Mouse (Mus musculus) thymus, postnatal 14 days (tissue): ENCODE measurements at regions not wholly inside any gene's neighbourhood (a gene's known extent, or its start where the extent isn't known, plus 50 kb on each side); places are given as distances from the start of the nearest gene placed in this dataset.
"Not testable (repeated sequence)": the region's sequence is repeated elsewhere in the genome, so short reads cannot be mapped to it uniquely, and the experiment has no call there.

Source experiments
- DNase-seq: peaks from one replicate; pipeline ENCODE4 v3.0.0; 2021

DNA sequence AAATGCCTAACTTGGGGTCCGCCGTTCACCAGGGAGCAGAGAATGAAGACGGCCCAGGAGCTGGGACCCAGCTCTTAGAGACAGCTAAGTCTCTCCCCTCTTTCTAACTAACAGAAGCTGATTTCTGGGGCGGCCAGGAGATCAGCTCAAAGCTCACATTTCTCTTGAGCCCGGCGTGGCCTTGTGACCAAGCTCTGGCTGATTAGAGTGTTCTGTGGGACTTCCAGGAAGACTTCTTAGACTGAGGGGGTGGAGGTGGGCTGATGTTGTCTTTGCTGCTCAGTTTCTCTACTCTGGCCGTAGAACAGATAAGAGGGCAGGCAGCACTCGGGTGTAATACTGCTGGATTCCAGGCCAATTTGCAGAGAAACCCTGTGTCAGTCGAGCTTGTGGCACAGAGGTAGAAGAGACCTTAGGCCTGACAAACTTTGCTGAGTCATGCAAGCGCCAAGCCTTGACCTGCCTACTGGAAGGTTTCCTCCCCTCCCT lies 96.5 kb upstream of the Map3k1 start:
- no peak for DNase-seq

DNA sequence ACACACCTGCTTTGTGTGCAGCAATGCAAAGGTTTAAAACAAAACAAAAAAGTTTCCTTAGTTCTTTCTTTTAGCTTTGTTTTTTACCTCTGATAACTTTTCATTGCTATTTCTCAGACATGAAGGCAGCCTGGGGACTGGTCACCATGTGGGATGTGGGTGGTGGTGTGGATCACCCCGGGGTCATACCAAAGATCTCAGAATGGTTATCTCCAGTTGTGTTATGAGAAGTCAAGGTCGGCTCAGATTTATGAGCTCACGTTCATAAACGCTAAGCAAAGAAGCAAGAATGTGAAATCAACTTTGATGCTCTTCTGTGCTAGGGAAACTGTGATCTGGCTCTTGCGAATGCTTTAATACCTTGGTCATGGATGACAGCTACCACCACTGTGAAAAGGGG lies 102.3 kb upstream of the Map3k1 start:
- DNase-seq: no peak

DNA sequence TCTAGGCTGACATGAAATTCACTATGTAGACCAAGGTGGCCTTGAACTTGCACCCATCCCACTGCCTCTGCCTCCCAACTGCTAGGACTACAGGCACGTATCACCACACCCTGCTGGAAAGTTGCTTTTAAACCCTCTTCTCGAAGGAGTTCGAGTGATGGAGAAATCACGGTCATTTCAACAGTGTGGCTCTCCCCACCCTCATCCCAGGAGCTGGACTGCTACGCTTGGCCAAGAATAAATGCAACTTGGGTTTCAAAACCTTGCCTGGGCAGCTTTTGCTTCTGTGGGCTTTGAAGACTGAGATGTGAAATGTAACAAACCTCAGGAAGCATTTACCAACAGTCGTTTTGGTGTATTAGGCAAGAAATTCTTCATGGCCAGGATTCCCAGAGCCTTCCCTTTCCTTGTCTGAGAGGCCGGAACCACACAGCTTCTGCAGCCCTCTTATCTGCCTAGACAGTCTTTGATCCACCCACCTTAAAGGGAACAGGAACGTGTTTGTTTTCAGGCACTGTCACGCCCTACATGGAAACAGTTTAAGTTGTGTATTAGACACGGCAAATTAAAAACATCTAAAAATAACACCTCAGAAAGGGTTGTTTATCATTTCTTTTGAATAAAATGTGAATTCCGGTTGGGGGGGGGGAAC lies 103.0 kb upstream of the Map3k1 start:
- DNase-seq: no peak

DNA sequence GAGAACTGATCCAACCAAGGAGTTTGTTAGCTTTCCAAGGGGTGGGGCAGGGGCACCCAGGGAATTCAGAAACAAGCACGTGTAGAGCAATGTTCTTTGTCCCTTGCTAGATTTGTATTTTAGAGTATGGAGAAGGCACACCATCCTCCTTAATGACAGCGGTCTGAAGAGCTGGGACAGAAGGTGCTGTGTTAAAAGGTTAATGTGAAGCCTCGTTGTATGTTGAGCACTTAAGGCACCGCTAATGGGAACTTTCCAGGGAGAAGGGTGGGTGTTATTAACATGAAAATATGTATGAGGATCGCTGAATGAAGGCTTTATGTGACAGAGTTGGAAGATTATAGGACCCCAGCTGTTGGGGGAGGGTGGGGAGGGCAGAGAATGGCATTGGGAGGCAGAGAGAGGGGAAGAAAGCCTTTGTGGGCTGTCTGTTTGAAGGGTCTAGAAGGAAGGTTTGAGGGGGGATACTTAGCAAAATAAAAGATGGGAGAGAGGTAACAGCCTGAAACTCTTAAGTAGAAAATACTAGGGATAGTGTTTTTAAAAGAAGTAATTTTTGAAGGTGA lies 105.6 kb upstream of the Map3k1 start:
- DNase-seq: no peak

DNA sequence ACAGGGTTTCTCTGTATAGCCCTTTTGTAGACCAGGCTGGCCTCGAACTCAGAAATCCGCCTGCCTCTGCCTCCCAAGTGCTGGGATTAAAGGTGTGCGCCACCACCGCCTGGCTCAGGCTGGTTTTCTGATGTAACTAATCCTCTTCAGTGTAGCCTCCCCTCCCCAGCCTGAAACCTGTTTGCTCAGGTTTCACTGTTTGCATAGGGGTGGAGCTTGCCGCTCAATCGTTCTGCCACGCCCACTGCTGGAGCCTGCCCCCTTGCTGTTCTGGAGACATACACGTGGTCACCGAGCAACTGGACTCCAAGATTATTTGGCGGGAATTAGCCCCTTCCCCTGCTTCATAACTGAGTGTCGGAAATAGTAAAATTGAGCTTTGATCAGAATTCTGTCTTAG lies 110.6 kb upstream of the Map3k1 start:
- not testable (repeated sequence) for DNase-seq

DNA sequence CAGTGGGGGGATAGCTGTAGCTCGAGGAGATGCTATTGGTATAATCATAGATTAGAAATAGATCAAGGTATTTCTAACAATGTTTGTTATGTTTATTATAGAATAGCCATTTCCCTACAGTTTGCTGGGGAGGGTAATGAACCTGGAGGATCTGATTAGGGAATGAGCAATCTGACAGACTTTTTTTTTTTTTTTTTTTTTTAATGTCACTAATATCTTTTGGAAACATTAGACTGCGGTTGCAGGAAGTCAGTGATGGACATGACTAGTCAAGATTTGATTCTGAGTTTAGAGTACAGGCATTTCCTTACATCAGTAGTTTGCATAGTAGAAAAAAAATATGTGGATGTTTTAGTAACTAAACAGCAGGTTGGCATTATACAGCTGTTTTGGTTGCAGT lies 111.7 kb upstream of the Map3k1 start:
- no peak for DNase-seq

DNA sequence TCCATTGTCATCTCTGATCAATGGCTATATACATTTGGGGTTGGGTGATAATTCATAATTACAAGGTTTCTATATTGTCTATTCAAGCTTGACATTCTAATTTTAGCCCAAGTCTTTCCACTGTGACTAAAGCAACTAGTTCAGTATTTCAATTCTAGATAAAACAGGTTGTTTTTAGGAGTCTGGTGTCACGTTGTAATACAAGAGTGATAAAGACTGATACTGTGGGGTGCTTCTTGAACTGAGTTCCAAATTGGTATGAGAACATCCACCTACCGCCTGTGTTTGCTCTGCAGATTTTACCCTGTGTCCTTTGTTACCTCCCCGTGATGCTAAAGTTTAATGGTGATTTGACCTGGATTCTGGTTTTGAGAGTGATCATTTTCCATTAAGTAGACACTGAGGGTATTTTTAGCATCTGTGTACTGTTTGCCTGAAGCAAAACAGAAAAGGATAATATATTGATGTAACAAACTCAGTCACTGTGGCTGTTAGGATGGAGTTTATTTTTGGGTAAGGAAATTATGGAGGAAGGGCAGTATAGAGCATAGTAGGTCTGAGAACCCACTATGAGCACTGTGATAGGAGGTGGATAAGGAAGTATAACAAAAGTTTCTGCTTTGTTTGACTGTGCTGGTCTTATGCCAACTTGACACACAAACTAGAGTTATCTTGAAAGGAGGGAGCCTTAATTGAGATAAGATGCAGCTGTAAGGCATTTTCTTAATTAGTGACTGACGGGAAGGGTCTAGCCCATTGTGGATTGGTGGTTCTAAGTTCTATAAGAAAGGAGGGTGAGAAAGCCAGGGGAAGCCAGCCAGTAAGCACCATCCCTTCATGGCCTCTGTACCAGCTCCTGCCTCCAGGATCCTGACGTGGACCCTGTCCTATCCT lies 112.6 kb upstream of the Map3k1 start:
- no peak for DNase-seq

DNA sequence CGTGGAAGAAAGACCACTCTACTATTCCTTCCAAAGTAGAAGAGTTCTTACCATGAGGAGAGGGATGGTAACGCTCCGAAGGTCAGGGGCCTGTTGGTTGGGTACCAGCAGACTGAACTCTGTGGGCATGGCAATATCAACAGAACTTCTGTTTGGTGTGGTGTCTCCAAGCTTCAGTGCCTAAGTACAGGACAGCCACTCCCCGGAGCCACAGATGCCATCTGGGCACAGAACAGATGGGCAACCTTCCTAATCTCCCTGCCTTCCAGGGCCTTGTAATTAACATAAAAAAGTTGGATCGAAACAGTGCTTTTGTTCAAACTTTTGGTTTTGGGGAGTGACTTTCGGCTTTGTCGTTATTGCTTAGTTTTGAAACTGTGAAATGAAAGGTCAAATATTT lies 116.6 kb upstream of the Map3k1 start:
- DNase-seq: no peak

DNA sequence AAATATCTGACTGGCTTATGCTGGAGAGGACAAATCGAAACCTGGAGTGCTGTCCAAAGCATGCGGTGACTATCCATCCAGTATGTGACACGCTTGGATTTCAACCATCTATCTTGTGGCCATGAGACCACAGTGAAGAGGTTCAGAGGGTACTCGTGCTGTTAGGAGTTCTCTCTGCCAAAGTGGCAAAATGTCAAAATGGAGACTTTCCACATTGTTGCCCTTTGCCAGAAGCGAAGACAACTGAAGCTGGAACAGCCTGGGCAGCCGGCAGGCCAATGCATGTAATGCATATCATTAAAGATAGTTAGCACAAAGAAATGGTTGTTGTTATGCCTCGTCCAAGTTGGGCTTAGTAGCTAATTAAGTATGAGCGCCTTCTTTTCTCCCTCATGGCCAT lies 118.0 kb upstream of the Map3k1 start:
- no peak for DNase-seq

DNA sequence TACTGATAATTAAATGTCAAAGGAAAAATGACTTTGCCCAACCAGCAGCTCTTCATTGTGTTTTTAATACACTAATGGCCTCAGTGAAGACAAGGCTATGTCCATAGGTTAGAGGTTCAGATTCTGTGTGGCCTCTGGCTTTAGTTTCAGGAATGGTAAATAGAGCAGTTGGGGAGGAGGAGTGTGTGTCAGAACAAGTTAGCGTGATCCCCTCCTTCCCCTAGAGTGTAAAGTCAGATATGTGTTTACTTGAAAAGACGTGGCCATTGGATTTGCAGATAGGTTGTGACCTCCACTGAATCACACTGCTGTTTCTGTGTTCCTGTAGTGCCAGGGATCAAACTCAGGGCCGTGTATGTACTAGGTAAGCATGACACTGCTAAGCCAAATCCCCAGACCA lies 118.7 kb upstream of the Map3k1 start:
- DNase-seq: no peak

DNA sequence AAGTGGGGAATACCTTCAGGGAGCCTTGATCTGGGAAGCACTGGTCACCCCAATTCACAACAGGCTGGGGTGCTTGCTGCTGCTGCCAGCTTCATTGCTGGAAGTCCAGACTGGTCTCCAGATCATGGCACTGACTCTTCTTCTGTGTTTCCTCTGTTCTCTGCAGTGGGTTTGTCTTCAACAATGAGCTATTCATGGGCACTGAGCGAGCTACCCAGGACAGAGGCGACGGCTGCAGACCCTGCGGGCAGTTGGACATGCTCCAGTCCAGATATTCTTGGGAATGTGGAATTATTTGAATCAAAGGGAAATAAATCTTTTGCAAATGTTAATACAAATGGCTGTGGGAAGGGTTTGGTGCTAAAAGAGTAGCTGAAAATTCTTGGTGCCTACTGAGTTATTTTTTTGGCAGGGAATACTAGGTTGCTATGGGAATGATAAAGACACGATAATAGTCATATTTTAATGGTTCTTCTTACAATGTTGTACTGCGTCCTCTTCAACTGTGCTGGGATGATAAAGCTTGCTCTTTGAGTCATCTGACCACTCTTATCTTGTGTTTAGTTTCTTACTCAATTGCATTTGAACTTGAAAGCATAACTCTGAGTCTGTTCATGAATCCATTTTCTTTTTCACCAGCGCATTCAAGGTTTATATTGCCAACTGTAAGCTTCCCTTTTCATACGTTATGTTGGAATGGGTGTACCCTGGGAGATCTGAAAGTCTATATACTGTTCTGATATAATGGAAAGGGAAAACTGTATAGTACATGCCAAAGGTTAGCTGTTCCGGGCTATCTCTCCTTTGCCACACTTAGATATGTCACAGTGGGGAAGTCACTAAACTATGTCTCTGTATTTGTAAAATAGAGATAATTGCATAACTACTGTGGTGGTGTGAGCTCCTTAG lies 120.1 kb upstream of the Map3k1 start:
- no peak for DNase-seq

DNA sequence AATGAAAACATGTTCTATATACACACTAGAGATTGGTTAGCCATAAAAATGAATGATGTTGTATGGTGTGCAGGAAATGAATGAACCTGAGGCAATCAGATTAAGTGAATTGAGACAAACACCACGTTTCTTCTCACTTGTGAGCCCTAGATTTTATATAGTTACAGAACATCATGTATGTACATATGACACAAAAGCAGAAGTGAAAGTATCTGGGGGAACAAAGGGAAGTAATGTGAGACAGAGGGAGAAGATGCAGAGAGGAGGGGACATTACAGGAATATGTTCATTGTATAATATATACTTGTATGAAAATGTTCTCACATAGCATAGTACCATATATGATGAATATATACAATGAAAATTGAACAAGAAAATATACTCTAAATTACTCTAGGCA lies 121.1 kb upstream of the Map3k1 start:
- no peak for DNase-seq

DNA sequence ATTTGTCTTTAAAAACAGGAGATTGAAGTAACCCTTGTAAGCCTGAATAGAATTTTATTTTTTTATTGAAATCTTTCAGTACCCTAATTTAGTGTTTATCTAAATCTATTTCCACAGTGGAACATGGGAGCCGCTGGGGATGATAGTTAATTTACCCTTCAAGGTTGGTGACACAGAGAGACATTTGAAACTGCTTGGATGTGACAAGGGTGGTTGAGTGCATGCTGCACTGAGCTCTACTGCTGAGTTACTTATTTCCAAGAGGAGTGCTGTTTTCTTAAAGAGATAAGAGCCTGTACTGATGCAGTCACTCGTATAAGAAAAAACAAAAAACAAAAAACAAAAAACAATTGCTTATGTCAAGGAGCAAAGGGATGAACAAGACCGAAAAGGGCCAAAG lies 123.7 kb upstream of the Map3k1 start:
- DNase-seq: no peak

DNA sequence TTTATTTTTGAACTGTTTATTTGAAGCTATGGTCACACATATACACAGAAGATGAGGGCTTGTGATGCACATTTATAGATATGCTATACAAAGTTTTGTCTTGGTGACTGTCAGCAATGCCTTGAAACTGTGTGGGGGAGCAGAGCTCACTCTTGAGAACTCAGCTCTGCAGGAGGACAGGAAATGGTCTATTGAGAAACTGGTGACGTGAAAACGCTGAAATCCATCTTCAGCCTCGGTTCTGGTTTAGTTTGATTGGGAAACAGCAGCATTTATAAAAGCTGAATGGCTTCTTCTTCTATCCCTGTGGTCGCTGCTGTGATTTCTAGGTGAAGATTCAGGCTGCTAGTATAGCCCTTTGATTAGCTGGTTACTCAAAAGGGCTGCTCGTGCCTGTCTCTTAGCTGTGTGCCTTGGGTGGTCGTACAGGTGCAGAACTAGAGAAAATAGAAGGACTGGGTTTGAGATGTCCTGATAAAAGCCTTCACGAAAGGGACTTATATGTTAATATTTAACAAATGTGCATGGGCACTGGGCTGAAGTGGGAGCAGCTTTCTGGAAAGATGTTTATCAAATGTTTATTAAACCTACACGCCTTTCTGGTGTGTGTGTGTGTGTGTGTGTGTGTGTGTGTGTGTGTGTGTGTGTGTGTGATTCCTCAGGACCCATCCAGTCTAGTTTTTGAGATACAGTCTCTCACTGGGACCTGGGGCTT lies 124.9 kb upstream of the Map3k1 start:
- peak; percentile 10 for DNase-seq

DNA sequence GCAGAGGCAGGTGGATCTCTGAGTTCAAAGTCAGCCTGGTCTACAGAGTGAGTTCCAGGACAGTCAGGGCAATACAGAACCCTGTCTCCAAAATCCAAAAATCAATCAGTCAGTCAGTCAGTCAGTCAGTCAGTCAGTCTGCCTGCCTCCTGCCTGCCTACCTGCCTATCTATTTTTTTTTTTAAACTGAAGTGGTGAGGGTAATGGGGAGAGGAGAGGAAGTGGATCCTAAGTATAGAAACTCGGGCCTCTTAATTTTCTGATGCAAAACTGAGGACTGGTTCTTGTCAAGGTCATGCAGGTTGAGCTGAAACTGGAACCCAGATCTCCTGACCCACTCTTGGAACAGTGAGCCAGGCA lies 126.9 kb upstream of the Map3k1 start:
- DNase-seq: no peak

DNA sequence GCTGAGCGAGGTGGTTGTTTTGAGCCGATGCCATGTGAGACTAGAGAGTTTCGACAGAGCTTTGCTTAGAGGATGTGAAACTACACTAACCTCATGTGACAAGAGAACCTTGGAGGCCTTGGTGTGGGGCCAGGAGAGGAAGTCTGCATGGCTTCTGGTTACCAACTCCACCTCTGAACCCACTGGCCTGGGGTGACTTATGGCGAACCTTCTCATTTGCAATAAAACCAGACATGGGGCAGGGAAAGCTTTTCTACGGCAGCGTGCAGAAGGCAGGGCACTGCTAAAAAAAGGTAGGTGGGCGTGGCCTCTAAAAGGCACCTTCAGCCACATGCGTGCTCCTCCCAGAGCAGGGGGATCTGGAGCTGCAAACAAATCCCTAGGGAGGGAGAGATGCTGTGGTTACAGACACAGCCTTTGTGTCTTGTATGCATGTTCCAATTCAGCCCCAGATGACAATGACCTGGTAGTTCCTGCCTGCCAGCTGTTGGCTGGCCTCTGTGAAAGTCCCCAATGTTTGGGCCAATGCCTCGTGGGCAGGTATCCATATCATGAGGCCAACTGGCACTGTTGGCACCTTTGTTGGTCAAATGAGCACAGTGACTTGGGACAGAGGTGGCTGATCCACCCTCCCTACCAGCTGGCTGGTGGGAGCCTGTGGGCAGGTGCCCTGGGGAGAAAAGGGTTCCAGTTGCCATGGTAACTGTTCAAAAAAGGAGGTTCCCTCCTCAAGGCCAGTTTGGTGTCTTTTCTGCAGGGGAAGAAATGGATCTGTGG lies 127.5 kb upstream of the Map3k1 start:
- peak; percentile 53 for DNase-seq

DNA sequence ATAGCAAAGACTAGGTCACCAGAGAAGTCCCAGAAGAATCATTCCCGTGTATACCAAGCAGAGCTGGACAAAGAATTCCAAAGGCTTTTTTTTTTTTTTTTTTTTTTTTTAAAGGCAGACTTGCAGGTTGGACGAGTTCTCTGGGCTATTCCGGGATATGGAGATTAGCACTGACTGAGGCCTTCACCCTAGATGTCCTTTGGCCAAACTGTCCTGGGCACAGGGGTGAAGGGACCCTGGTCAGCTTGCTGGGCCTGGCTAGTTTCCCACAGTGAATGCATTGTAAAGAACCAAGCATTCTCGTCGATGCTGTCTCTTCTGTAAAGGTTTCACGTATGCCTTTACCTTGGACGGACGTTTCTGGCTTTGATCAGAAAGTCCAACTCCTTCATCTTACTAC lies 128.2 kb upstream of the Map3k1 start:
- no peak for DNase-seq

DNA sequence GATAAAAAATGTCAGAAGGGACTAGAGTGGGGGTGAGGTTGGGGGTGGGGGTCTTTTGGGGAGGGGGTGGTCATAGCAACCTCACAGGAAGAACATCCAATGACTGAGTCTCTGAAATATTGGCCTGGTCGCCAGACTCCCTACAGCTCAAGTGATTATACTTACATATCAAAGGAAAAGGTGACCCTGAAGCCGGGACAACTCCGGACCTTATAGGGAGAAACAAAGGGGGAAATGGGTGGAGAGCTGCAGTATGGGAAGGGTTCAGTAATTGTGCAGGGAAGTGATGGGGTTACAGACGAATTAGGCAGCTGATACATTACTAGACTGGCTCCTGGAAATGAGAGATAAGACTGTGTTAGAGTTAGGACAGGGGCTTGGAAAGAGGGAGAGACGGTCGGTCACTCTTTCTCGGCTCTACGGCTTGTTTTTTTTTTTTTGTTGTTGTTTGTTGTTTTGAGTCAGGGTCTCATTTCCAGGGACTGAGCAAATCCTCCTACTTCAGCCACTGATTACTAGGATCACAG lies 130.2 kb upstream of the Map3k1 start:
- DNase-seq: no peak

DNA sequence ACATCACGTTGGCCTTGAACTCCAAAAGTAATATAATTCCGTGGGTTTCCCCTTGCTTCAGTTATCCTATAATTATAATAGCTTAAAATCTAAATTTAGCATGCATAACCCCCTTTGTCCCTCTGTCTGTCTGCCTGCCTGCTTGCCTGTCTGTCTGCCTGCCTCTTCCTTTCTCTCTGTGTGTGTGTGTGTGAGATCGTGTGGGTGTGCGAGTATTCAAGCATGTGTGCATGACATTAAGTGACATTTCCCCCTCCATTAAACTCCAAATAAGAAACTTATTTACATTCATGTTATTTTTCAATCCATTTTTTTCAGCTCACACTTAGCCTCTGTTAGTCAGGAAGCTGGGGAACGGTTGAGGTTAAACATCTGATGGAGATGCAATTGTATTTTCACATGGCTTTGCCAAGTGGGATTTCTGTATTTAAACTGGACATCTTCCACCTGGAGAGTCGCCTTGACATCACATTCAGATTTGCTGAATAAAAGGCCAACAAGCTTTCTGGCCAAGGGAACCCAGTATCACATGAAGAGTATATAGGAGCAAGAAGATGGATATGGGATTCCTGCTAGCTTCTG lies 130.8 kb upstream of the Map3k1 start:
- DNase-seq: no peak

DNA sequence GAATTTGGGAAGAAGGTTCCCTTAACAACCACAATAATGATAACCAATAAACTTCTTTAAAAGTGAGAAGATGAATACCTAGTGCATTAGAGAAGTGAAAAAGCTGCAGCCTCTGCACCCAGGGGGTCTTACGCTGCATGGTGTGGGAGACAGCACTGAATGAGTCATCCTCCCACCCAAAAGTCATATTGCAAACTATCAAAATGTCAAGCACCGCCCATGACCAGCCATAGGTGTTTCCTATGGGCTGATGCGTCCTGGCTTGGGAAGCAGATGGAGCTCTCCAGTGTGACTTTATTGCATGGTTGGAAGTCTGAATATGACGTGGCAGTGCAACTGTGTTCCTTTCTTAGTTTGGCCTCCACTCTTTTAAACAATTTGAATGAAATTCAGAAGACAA lies 131.5 kb upstream of the Map3k1 start:
- no peak for DNase-seq
